Mouse (Mus musculus) limb, embryonic 10.5 days (tissue): ENCODE data around the gene Agbl2. TPM values are rescaled to one million over a fixed set of nuclear protein-coding genes. Genes with fewer than 3 reads are reported as not detected.

Experiments used
- DNase-seq: peaks from one replicate; pipeline ENCODE4 v3.0.0-alpha.2; 2017; ENCODE audit warnings: low spot score
- H3K27ac ChIP-seq: fragments of 300-500 bp; sonication (generic); 2 replicates; pipeline ENCODE4 v1.5.1; 2016; ENCODE audit warnings: mild to moderate bottlenecking
- H3K27me3 ChIP-seq: fragments of 300-500 bp; sonication (generic); 2 replicates; pipeline ENCODE4 v1.6.1; 2016; ENCODE audit warnings: low read depth, mild to moderate bottlenecking; ENCODE audit not compliant: poor library complexity, severe bottlenecking
- H3K36me3 ChIP-seq: fragments of 300-500 bp; sonication (generic); 2 replicates; pipeline ENCODE4 v1.6.1; 2016; ENCODE audit warnings: mild to moderate bottlenecking, moderate library complexity
- H3K4me1 ChIP-seq: fragments of 300-500 bp; sonication (generic); 2 replicates; pipeline ENCODE4 v1.6.1; 2016
- H3K4me3 ChIP-seq: fragments of 300-500 bp; sonication (generic); 2 replicates; pipeline ENCODE4 v1.5.1; 2016; ENCODE audit warnings: mild to moderate bottlenecking, moderate library complexity
- H3K9me3 ChIP-seq: fragments of 300-500 bp; sonication (generic); replicated peaks from 2 replicates; pipeline ENCODE4 v1.6.1; 2016; ENCODE audit warnings: mild to moderate bottlenecking
- WGBS: fragments of 180-500 bp; shearing (Covaris S2); methylation state at CpG from one replicate; pipeline ENCODE4 v1.1.7; 2016; 5-methylcytosine and 5-hydroxymethylcytosine counted together
- polyA plus RNA-seq: library from polyadenylated mRNA; unstranded; fragments of >200 nt; fragmentation: Nextera tagmentation; extraction: Ambion mirVana; gene quantifications from 2 replicates; pipeline ENCODE4 v1.2.1, GENCODE M21; 2016

Gene Agbl2
- 0.33 and 0.36 TPM in 2 replicates for polyA plus RNA-seq

- Histone ChIP-seq H3K4me1 (peaks cover 18% of the 10 kb centered on the region), H3K36me3 (peaks cover 41% of the 10 kb centered on the region), H3K9me3 (no peaks in the 10 kb centered on the region), H3K27ac (peak within 1 kb of the TSS; percentile 72), H3K27me3 (peaks cover 19% of the 10 kb centered on the region), H3K4me3 (peak within 1 kb of the TSS; percentile 58)
- 5% methylated on average over 11 of the region's 11 CpGs for WGBS
- no peak for DNase-seq
Observed at GRCm38 (mm10) chr2:90782458-90782857, at the start of gene Agbl2. TSS of gene Agbl2 (plus strand) at chr2:90782727.

GRCm38 (mm10) chr2:90735326-90735725 lies 47.2 kb upstream of the Agbl2 start:
- 94% methylated on average over 11 of the region's 11 CpGs for WGBS
- Histone ChIP-seq H3K4me3 (no peak overlapping the region), H3K36me3 (peaks cover 84% of the 10 kb centered on the region), H3K9me3 (no peaks in the 10 kb centered on the region), H3K4me1 (no peaks in the 10 kb centered on the region), H3K27ac (no peak overlapping the region), H3K27me3 (no peaks in the 10 kb centered on the region)
- no peak for DNase-seq

- Histone ChIP-seq H3K4me3 (no peak overlapping the region), H3K4me1 (no peaks in the 10 kb centered on the region), H3K9me3 (no peaks in the 10 kb centered on the region), H3K27ac (no peak overlapping the region), H3K36me3 (peaks cover 50% of the 10 kb centered on the region), H3K27me3 (no peaks in the 10 kb centered on the region)
- no peak for DNase-seq
- WGBS, result 91% methylated on average over 3 of the region's 3 CpGs
Observed at GRCm38 (mm10) chr2:90738801-90739200, 43.7 kb upstream of the Agbl2 start.

GRCm38 (mm10) chr2:90739327-90739726 lies 43.2 kb upstream of the Agbl2 start:
- H3K36me3 ChIP-seq, result peaks cover 44% of the 10 kb centered on the region
- H3K4me1 ChIP-seq, result 0 out of 2 replicates have a peak, but pooled peaks cover 1% of the 10 kb centered on the region
- no peaks in the 10 kb centered on the region for H3K9me3 ChIP-seq
- no peak overlapping the region for H3K4me3 ChIP-seq
- H3K27me3 ChIP-seq, result no peaks in the 10 kb centered on the region
- H3K27ac ChIP-seq, result no peak overlapping the region
- 90% methylated on average over 3 of the region's 3 CpGs for WGBS
- DNase-seq, result no peak

- peaks cover 6% of the 10 kb centered on the region; the same call in 1 of the 2 replicates for H3K4me1 ChIP-seq
- no peaks in the 10 kb centered on the region for H3K9me3 ChIP-seq
- no peak overlapping the region for H3K4me3 ChIP-seq
- WGBS, result 84% methylated on average over 5 of the region's 5 CpGs
- H3K27ac ChIP-seq, result no peak overlapping the region
- H3K27me3 ChIP-seq, result no peaks in the 10 kb centered on the region
- DNase-seq, result no peak
- peaks cover 38% of the 10 kb centered on the region for H3K36me3 ChIP-seq
Observed at GRCm38 (mm10) chr2:90739921-90740320, 42.6 kb upstream of the Agbl2 start.

- WGBS, result 65% methylated on average over 12 of the region's 12 CpGs
- Histone ChIP-seq H3K4me1 (peaks cover 14% of the 10 kb centered on the region), H3K27ac (peak overlapping the region; percentile 92)
Observed at GRCm38 (mm10) chr2:90744285-90745052, 38.1 kb upstream of the Agbl2 start.

GRCm38 (mm10) chr2:90745053-90745678 lies 37.4 kb upstream of the Agbl2 start, which contains the start of gene Fnbp4:
TSS of gene Fnbp4 (plus strand) at chr2:90745370.
- H3K4me1 ChIP-seq, result peaks cover 14% of the 10 kb centered on the region
- H3K4me3 ChIP-seq, result peak within 1 kb of the TSS; percentile 81
- WGBS, result 1% methylated on average over 35 of the region's 44 CpGs
- H3K27me3 ChIP-seq, result no peaks in the 10 kb centered on the region
- peaks cover 31% of the 10 kb centered on the region for H3K36me3 ChIP-seq
- DNase-seq, result peak; percentile 96
- H3K9me3 ChIP-seq, result no peaks in the 10 kb centered on the region
- H3K27ac ChIP-seq, result peak within 1 kb of the TSS; percentile 92

More at GRCm38 (mm10) chr2:90744285-90745052, 38.1 kb upstream of the Agbl2 start:
- H3K36me3 ChIP-seq, result peaks cover 25% of the 10 kb centered on the region
- H3K27me3 ChIP-seq, result no peaks in the 10 kb centered on the region
- H3K9me3 ChIP-seq, result no peaks in the 10 kb centered on the region
- peak overlapping the region; percentile 81 for H3K4me3 ChIP-seq
- no peak for DNase-seq

- peak overlapping the region; percentile 92 for H3K27ac ChIP-seq
- no peaks in the 10 kb centered on the region for H3K9me3 ChIP-seq
- H3K4me3 ChIP-seq, result peak overlapping the region; percentile 81
- H3K4me1 ChIP-seq, result peaks cover 14% of the 10 kb centered on the region
- 1% methylated on average over 54 of the region's 54 CpGs for WGBS
- no peaks in the 10 kb centered on the region for H3K27me3 ChIP-seq
- DNase-seq, result no peak
- H3K36me3 ChIP-seq, result peaks cover 38% of the 10 kb centered on the region
Observed at GRCm38 (mm10) chr2:90745740-90746537, 36.6 kb upstream of the Agbl2 start.

- Histone ChIP-seq H3K4me3 (peak overlapping the region; percentile 81), H3K9me3 (no peaks in the 10 kb centered on the region), H3K27ac (peak overlapping the region; percentile 92), H3K36me3 (peaks cover 44% of the 10 kb centered on the region), H3K27me3 (no peaks in the 10 kb centered on the region), H3K4me1 (peaks cover 14% of the 10 kb centered on the region)
- 36% methylated on average over 4 of the region's 4 CpGs for WGBS
- no peak for DNase-seq
Observed at GRCm38 (mm10) chr2:90746538-90746865, 36.0 kb upstream of the Agbl2 start.

GRCm38 (mm10) chr2:90747131-90747530 lies 35.4 kb upstream of the Agbl2 start:
- Histone ChIP-seq H3K36me3 (peaks cover 48% of the 10 kb centered on the region), H3K9me3 (no peaks in the 10 kb centered on the region), H3K4me3 (peak overlapping the region; percentile 81), H3K27me3 (no peaks in the 10 kb centered on the region), H3K4me1 (peaks cover 14% of the 10 kb centered on the region), H3K27ac (no peak overlapping the region)
- DNase-seq, result no peak
- WGBS, result 93% methylated on average over 10 of the region's 10 CpGs

- H3K27me3 ChIP-seq, result no peaks in the 10 kb centered on the region
- H3K27ac ChIP-seq, result no peak overlapping the region
- 85% methylated on average over 6 of the region's 6 CpGs for WGBS
- no peaks in the 10 kb centered on the region for H3K9me3 ChIP-seq
- no peak overlapping the region for H3K4me3 ChIP-seq
- peaks cover 75% of the 10 kb centered on the region for H3K36me3 ChIP-seq
- H3K4me1 ChIP-seq, result peaks cover 9% of the 10 kb centered on the region
- DNase-seq, result no peak
Observed at GRCm38 (mm10) chr2:90749676-90750459, 32.7 kb upstream of the Agbl2 start.

GRCm38 (mm10) chr2:90753565-90753964 lies 29.0 kb upstream of the Agbl2 start:
- WGBS, result 94% methylated on average over 2 of the region's 2 CpGs
- H3K4me3 ChIP-seq, result no peak overlapping the region
- no peaks in the 10 kb centered on the region for H3K27me3 ChIP-seq
- no peak overlapping the region for H3K27ac ChIP-seq
- no peak for DNase-seq
- no peaks in the 10 kb centered on the region for H3K9me3 ChIP-seq
- no peaks in the 10 kb centered on the region for H3K4me1 ChIP-seq
- peaks cover 95% of the 10 kb centered on the region for H3K36me3 ChIP-seq
